Mouse (Mus musculus): ENCODE measurements at regions not wholly inside any gene's neighbourhood (a gene's known extent, or its start where the extent isn't known, plus 50 kb on each side); places are given as distances from the start of the nearest gene placed in this dataset.

DNA sequence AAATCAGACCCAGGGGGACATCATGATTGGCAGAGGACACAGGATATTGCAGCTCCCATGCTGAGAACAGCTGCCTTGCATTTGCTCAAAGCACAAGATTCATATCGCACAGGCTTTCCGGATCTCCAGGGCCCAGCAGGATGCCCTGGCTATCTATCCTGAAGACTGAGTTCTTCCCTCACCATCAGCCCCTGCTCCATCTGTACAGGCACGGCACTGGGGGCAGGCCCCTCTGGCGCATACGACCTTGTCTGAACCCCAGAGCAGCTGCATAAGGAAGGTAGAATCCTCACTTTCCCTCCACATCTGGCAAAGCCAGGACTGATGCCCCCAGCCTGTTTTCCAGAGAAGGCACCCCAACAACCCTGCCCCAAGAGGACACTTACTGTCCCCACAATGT, 266.8 kb downstream of the Tns1 start:
- WGBS = 66% methylated on average over 5 of the region's 5 CpGs
- H3K4me2 ChIP-seq (ENCODE audit: low read depth, low read length) = no peak overlapping the region
- no peak overlapping the region for H3K27ac ChIP-seq (ENCODE audit: low read length)

DNA sequence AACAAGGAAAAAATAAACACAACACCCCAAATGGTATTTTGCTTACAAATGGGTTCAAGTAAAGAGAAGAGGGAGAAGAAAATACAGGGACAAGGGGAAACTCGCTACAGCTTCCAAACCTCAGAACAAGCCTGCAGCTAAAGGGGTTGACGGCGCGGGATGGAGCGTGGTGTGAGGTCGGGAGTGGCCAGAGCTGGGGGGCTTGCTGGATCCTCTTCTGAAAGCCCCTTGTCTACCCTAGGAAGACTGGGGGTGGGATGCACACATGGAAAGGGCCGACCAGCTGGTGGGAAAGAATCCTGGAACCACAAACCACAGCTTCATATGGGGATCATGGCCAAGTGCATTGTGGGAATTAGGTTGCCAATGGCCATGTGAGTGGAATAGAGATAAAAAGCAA, 267.4 kb downstream of the Tns1 start:
- Histone ChIP-seq H3K4me3 (ENCODE audit: low read length) (no peak overlapping the region), H3K9me3 (replicated peaks; ENCODE audit: control insufficient read depth, low read length) (no peaks in the 10 kb centered on the region), H3K27ac (ENCODE audit: low read length) (no peak overlapping the region), H3K9ac (ENCODE audit: low read length) (no peak overlapping the region), H3K4me2 (ENCODE audit: low read depth, low read length) (no peak overlapping the region), H3K27me3 (ENCODE audit: control insufficient read depth, insufficient read depth, low read length) (no peaks in the 10 kb centered on the region), H3K36me3 (ENCODE audit: control insufficient read depth, insufficient read depth) (no peaks in the 10 kb centered on the region), H3K4me1 (ENCODE audit: control insufficient read depth, insufficient read depth, low read length) (no peaks in the 10 kb centered on the region)
- WGBS = 90% methylated on average over 7 of the region's 7 CpGs
- ATAC-seq (replicated peaks; ENCODE audit: extremely low read depth, insufficient read depth, low FRiP score) = no peak

More for the DNA sequence above, 266.8 kb downstream of the Tns1 start:
- H3K4me3 ChIP-seq (ENCODE audit: low read length) = no peak overlapping the region
- H3K27me3 ChIP-seq (ENCODE audit: control insufficient read depth, insufficient read depth, low read length) = no peaks in the 10 kb centered on the region
- H3K4me1 ChIP-seq (ENCODE audit: control insufficient read depth, insufficient read depth, low read length) = peaks cover 3% of the 10 kb centered on the region
- ATAC-seq (replicated peaks; ENCODE audit: extremely low read depth, insufficient read depth, low FRiP score) = no peak
- H3K9ac ChIP-seq (ENCODE audit: low read length) = no peak overlapping the region
- no peaks in the 10 kb centered on the region for H3K9me3 ChIP-seq (replicated peaks; ENCODE audit: control insufficient read depth, low read length)
- no peaks in the 10 kb centered on the region for H3K36me3 ChIP-seq (ENCODE audit: control insufficient read depth, insufficient read depth)

DNA sequence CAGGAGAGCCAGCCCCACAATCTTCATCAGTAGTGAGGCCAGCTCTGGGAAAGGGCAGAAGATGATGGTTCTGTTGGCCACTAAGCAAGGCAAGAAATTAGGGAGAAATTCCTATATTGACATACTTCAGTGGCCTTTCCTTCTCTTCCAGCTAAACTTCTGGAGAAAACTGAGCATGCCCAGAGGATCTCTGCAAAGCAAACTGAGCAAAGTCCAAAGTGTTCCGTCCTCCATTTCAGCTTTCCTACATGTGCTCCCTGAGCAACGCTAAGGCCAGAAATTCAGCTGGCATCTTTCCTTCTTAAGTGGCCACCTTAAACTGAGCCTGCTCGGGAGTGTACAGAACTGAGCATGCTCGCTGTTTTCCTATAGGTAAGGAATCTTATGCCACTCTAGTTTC, 268.9 kb downstream of the Tns1 start:
- Histone ChIP-seq H3K27me3 (ENCODE audit: control insufficient read depth, insufficient read depth, low read length) (no peaks in the 10 kb centered on the region), H3K9me3 (replicated peaks; ENCODE audit: control insufficient read depth, low read length) (no peaks in the 10 kb centered on the region), H3K27ac (ENCODE audit: low read length) (no peak overlapping the region), H3K9ac (ENCODE audit: low read length) (no peak overlapping the region), H3K4me3 (ENCODE audit: low read length) (no peak overlapping the region), H3K36me3 (ENCODE audit: control insufficient read depth, insufficient read depth) (no peaks in the 10 kb centered on the region), H3K4me2 (ENCODE audit: low read depth, low read length) (no peak overlapping the region), H3K4me1 (ENCODE audit: control insufficient read depth, insufficient read depth, low read length) (no peaks in the 10 kb centered on the region)
- no peak for ATAC-seq (replicated peaks; ENCODE audit: extremely low read depth, insufficient read depth, low FRiP score)
- WGBS = 85% methylated on average over 4 of the region's 4 CpGs

DNA sequence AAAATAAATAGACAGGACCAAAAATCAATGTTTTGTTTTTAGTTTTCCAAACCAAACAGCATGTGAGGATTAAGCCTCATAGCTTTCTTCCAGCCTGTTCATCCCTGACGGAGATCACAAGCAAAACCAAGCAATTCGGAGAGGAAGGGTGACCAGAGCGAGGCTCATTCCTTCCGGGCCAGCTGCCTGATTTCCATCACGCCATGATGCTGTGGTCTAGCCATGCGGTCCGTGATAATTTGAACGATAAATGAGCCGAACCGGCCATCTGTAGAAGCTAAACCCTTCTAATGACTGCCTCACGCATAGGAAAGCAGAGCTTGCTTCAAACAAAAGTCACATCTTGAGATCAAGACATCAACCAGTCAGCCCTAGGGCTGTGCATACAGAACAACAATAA, 270.4 kb downstream of the Tns1 start:
- Histone ChIP-seq H3K4me3 (ENCODE audit: low read length) (no peak overlapping the region), H3K36me3 (ENCODE audit: control insufficient read depth, insufficient read depth) (no peaks in the 10 kb centered on the region), H3K9ac (ENCODE audit: low read length) (no peak overlapping the region), H3K4me1 (ENCODE audit: control insufficient read depth, insufficient read depth, low read length) (no peaks in the 10 kb centered on the region), H3K4me2 (ENCODE audit: low read depth, low read length) (no peak overlapping the region), H3K27ac (ENCODE audit: low read length) (no peak overlapping the region), H3K9me3 (replicated peaks; ENCODE audit: control insufficient read depth, low read length) (no peaks in the 10 kb centered on the region), H3K27me3 (ENCODE audit: control insufficient read depth, insufficient read depth, low read length) (no peaks in the 10 kb centered on the region)
- WGBS = 86% methylated on average over 11 of the region's 11 CpGs
- no peak for ATAC-seq (replicated peaks; ENCODE audit: extremely low read depth, insufficient read depth, low FRiP score)

DNA sequence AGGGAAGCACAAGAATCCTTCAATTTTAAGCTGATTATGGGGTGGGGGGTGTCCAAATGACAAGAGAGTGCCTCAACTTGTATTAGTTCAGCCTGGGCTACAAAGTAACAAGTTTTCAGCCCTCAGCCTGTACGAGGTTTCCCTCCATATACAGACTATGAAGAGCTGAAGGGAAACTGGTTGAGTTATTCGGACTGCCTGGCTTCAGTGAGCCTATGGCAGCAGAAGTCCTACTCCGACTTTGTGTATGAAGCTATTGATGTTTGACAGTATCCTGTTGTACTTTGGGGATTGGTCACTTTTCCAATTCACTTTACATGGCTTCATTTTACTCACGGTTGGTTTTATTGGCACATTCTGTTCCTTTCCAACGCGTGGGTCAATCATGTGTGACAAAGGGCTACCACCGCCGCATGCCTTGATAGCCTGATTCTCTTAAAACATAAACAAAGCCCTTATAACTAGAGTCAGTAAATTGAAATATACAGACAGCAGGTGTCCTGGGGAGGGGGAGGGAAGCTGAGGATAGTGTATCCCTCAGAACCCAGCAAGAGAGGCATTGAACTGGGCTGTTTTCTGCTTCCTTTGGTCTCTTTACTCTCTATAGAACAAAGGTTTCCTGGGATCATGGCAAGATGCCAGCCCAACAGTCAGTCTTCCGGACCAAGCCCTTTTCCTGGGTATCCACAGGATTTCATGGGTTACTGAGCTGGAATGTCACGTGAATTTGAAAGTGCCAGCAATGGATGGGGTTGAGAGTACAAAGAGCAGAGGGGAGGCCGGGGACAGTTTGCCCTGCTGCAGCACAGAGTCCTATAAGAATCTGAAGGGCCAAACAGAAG, 273.9 kb downstream of the Tns1 start:
- Histone ChIP-seq H3K4me2 (ENCODE audit: low read depth, low read length) (no peak overlapping the region), H3K9me3 (replicated peaks; ENCODE audit: control insufficient read depth, low read length) (no peaks in the 10 kb centered on the region), H3K27ac (ENCODE audit: low read length) (no peak overlapping the region), H3K27me3 (ENCODE audit: control insufficient read depth, insufficient read depth, low read length) (no peaks in the 10 kb centered on the region), H3K4me1 (ENCODE audit: control insufficient read depth, insufficient read depth, low read length) (no peaks in the 10 kb centered on the region), H3K9ac (ENCODE audit: low read length) (no peak overlapping the region), H3K4me3 (ENCODE audit: low read length) (no peak overlapping the region), H3K36me3 (ENCODE audit: control insufficient read depth, insufficient read depth) (no peaks in the 10 kb centered on the region)
- WGBS = 76% methylated on average over 11 of the region's 11 CpGs
- ATAC-seq (replicated peaks; ENCODE audit: extremely low read depth, insufficient read depth, low FRiP score) = no peak

DNA sequence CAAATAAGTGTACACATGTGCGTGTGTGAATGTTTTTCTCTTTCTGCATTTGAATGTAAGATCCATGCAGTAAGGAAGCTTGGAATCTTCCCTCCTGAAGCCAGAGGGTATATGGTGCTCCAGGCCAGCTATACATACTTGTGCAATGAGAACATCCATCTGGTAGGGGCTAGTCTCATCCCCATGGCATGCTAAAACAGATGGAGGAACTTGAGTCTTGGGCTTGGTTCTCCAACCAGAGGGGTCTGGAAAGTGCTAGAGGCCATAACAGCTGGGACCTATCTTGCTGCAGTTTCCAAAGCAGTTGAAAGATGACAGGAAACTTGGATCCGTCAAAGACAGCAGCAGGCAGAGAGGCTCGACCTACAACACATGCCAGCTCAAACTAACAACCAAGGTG, 275.9 kb downstream of the Tns1 start:
- ATAC-seq (replicated peaks; ENCODE audit: extremely low read depth, insufficient read depth, low FRiP score) = peak; percentile 41; the same call in 1 of the 2 replicates

DNA sequence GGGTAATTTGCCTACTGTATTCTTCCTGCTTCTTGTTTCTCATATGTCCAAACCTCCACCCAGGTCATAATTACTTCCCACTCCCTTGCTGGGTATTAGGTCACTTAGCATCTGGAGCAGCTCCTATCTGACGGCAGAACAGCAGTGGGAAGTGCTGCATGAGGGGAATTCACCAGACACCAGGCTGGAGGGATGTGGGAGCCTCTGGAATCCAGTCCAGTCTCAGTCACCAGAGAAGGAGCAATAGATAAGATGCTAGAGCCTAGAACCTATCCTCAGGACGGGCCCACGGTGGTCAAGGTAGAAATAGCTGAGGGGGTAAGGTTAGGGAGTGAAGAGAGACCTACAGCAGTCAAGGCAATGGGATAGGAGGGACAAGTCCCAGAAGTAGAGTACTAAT, 277.1 kb downstream of the Tns1 start:
- Histone ChIP-seq H3K36me3 (ENCODE audit: control insufficient read depth, insufficient read depth) (no peaks in the 10 kb centered on the region), H3K9me3 (replicated peaks; ENCODE audit: control insufficient read depth, low read length) (no peaks in the 10 kb centered on the region), H3K4me3 (ENCODE audit: low read length) (no peak overlapping the region), H3K9ac (ENCODE audit: low read length) (no peak overlapping the region), H3K4me1 (ENCODE audit: control insufficient read depth, insufficient read depth, low read length) (no peaks in the 10 kb centered on the region), H3K27me3 (ENCODE audit: control insufficient read depth, insufficient read depth, low read length) (no peaks in the 10 kb centered on the region), H3K27ac (ENCODE audit: low read length) (no peak overlapping the region), H3K4me2 (ENCODE audit: low read depth, low read length) (no peak overlapping the region)
- ATAC-seq (replicated peaks; ENCODE audit: extremely low read depth, insufficient read depth, low FRiP score) = no peak
- WGBS = 59% methylated on average over 3 of the region's 3 CpGs

More for the DNA sequence above, 275.9 kb downstream of the Tns1 start:
- no peak overlapping the region for H3K4me3 ChIP-seq (ENCODE audit: low read length)
- no peaks in the 10 kb centered on the region for H3K36me3 ChIP-seq (ENCODE audit: control insufficient read depth, insufficient read depth)
- H3K9ac ChIP-seq (ENCODE audit: low read length) = no peak overlapping the region
- no peaks in the 10 kb centered on the region for H3K27me3 ChIP-seq (ENCODE audit: control insufficient read depth, insufficient read depth, low read length)
- no peaks in the 10 kb centered on the region for H3K9me3 ChIP-seq (replicated peaks; ENCODE audit: control insufficient read depth, low read length)
- H3K27ac ChIP-seq (ENCODE audit: low read length) = no peak overlapping the region
- 46% methylated on average over 3 of the region's 3 CpGs for WGBS
- H3K4me2 ChIP-seq (ENCODE audit: low read depth, low read length) = no peak overlapping the region
- H3K4me1 ChIP-seq (ENCODE audit: control insufficient read depth, insufficient read depth, low read length) = no peaks in the 10 kb centered on the region

DNA sequence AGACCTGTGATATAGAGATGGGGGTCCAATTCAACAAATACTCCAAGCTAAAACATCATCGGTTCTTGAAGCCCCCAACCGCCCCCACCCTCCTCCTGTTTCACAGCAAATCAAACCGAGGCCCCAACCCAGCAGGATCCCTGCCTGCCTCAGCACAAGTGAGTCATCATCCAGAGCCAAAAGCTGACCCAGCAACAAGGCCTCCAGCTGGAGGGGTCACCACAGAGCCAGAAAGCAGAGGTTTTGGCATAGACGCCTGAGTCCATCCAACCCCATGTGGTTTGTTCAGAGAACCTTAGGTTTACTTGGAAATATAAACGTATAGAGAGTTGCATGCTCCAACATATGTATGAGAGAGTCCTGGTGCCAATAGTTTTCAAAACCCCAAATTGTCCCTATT, 279.1 kb downstream of the Tns1 start:
- ATAC-seq (replicated peaks; ENCODE audit: extremely low read depth, insufficient read depth, low FRiP score) = no peak
- Histone ChIP-seq H3K36me3 (ENCODE audit: control insufficient read depth, insufficient read depth) (no peaks in the 10 kb centered on the region), H3K4me2 (ENCODE audit: low read depth, low read length) (no peak overlapping the region), H3K27me3 (ENCODE audit: control insufficient read depth, insufficient read depth, low read length) (no peaks in the 10 kb centered on the region), H3K4me1 (ENCODE audit: control insufficient read depth, insufficient read depth, low read length) (no peaks in the 10 kb centered on the region), H3K27ac (ENCODE audit: low read length) (no peak overlapping the region), H3K9ac (ENCODE audit: low read length) (no peak overlapping the region), H3K4me3 (ENCODE audit: low read length) (no peak overlapping the region), H3K9me3 (replicated peaks; ENCODE audit: control insufficient read depth, low read length) (no peaks in the 10 kb centered on the region)
- 74% methylated on average over 5 of the region's 5 CpGs for WGBS

DNA sequence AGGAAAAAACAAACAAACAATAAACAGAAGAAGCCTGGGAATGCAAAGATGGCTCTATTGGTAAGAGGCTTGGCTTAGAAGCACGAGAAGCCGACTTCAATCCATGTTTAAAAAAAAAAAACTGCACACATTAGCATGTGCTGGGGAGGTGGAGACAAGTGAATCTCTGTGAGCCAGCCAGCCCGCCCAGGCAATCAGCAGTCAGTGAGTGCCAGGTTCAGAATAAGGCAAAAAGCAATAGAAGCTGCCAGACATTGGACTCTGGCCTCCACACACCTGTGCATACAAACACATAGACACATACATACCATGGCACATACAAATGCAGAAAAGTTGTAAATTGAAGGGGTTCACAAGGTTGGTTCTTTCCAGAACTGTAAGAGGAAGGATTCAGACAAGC, 279.7 kb downstream of the Tns1 start:
- WGBS = 64% methylated on average over 3 of the region's 3 CpGs
- Histone ChIP-seq H3K9ac (ENCODE audit: low read length) (no peak overlapping the region), H3K36me3 (ENCODE audit: control insufficient read depth, insufficient read depth) (no peaks in the 10 kb centered on the region), H3K9me3 (replicated peaks; ENCODE audit: control insufficient read depth, low read length) (no peaks in the 10 kb centered on the region), H3K27ac (ENCODE audit: low read length) (no peak overlapping the region), H3K27me3 (ENCODE audit: control insufficient read depth, insufficient read depth, low read length) (no peaks in the 10 kb centered on the region), H3K4me1 (ENCODE audit: control insufficient read depth, insufficient read depth, low read length) (no peaks in the 10 kb centered on the region), H3K4me3 (ENCODE audit: low read length) (no peak overlapping the region), H3K4me2 (ENCODE audit: low read depth, low read length) (no peak overlapping the region)
- no peak for ATAC-seq (replicated peaks; ENCODE audit: extremely low read depth, insufficient read depth, low FRiP score)

All from heart, embryonic 16.5 days (tissue).